Mouse (Mus musculus) small intestine, adult 2 months (tissue): ENCODE results near the gene Mreg.

Experiments
- CTCF ChIP-seq: fragments of 200-500 bp; IDR thresholded peaks from 2 replicates; pipeline ENCODE4 v1.5.1; 2012; ENCODE audit warnings: low read depth, mild to moderate bottlenecking, control low read depth, inconsistent platforms, low read length, moderate library complexity, mixed read lengths; ENCODE audit not compliant: insufficient replicate concordance, insufficient read length; ENCODE audit errors: extremely low read depth
- POLR2A ChIP-seq: fragments of 200-500 bp; IDR thresholded peaks from 2 replicates; pipeline ENCODE4 v1.6.1; 2012; ENCODE audit warnings: low read depth, mild to moderate bottlenecking, control low read depth, inconsistent platforms, low read length, moderate library complexity

GRCm38 (mm10) chr1:72238016-72238580, 26.0 kb upstream of the Mreg start:
- TF ChIP-seq CTCF (no peak), POLR2A (no peak)
